ENCODE assay signal across 8 mouse cellular contexts in genomic region chr5:38159634-38160413, GRCm38 (mm10). TPM values are rescaled to one million over a fixed set of nuclear protein-coding genes. Genes with fewer than 3 reads are reported as not detected.
DNase-seq lines count a peak whose midpoint lies in the region; ATAC-seq and TF ChIP-seq lines count a peak whose summit lies in the region.

Gene Nsg1, minus strand, starts transcription at chr5:38159907.

- H3K4me1 ChIP-seq in kidney, embryonic 14.5 days (ENCODE audit: control insufficient read depth, insufficient read depth, low read length), result peaks cover 8% of the 10 kb centered on the region; the same call in 1 of the 2 replicates
- H3K4me1 ChIP-seq in hindbrain, postnatal 0 days (ENCODE audit: insufficient read depth, low read length), result peaks cover 17% of the 10 kb centered on the region
- peaks cover 28% of the 10 kb centered on the region for H3K4me1 ChIP-seq in midbrain, embryonic 10.5 days

- peak within 1 kb of the TSS; percentile 81 for H3K4me3 ChIP-seq in kidney, embryonic 14.5 days (ENCODE audit: low read length)
- H3K4me3 ChIP-seq in hindbrain, postnatal 0 days (ENCODE audit: low read length), result peak within 1 kb of the TSS; percentile 75
- peak within 1 kb of the TSS; percentile 85 for H3K4me3 ChIP-seq in midbrain, embryonic 10.5 days

- TF ChIP-seq CTCF in hindbrain, postnatal 0 days (IDR thresholded peaks at IDR 0.05; ENCODE audit: low read depth), result peak; percentile 17; the same call in 1 of the 2 replicates

- H3K36me3 ChIP-seq in kidney, embryonic 14.5 days (ENCODE audit: control insufficient read depth, insufficient read depth, low read length), result peaks cover 16% of the 10 kb centered on the region; the same call in 1 of the 2 replicates
- peaks cover 17% of the 10 kb centered on the region for H3K36me3 ChIP-seq in hindbrain, postnatal 0 days (ENCODE audit: insufficient read depth, low read length)
- peaks cover 29% of the 10 kb centered on the region for H3K36me3 ChIP-seq in midbrain, embryonic 10.5 days

- H3K4me2 ChIP-seq in kidney, embryonic 14.5 days (replicated peaks; ENCODE audit: low read depth, low read length), result peak within 1 kb of the TSS; percentile 94
- peak within 1 kb of the TSS; percentile 85 for H3K4me2 ChIP-seq in hindbrain, postnatal 0 days (ENCODE audit: low read depth, low read length)

- WGBS in kidney, embryonic 14.5 days, result 8% methylated on average over 35 of the region's 35 CpGs
- WGBS in hindbrain, postnatal 0 days, result 9% methylated on average over 34 of the region's 35 CpGs
- WGBS in midbrain, embryonic 10.5 days, result 7% methylated on average over 35 of the region's 35 CpGs

- peak within 1 kb of the TSS; percentile 85 for H3K9ac ChIP-seq in kidney, embryonic 14.5 days (ENCODE audit: low read depth, low read length)
- H3K9ac ChIP-seq in hindbrain, postnatal 0 days (replicated peaks; ENCODE audit: low read length), result peak within 1 kb of the TSS; percentile 97

- peaks cover 10% of the 10 kb centered on the region for H3K27me3 ChIP-seq in kidney, embryonic 14.5 days (ENCODE audit: control insufficient read depth, insufficient read depth, low read length)
- H3K27me3 ChIP-seq in hindbrain, postnatal 0 days (ENCODE audit: insufficient read depth, low read length), result no peaks in the 10 kb centered on the region
- peaks cover 57% of the 10 kb centered on the region for H3K27me3 ChIP-seq in midbrain, embryonic 10.5 days (ENCODE audit: low read depth, poor library complexity, severe bottlenecking)

- no peaks in the 10 kb centered on the region for H3K9me3 ChIP-seq in kidney, embryonic 14.5 days (ENCODE audit: control insufficient read depth, low read length)
- no peaks in the 10 kb centered on the region for H3K9me3 ChIP-seq in hindbrain, postnatal 0 days (ENCODE audit: low read length)
- no peaks in the 10 kb centered on the region for H3K9me3 ChIP-seq in midbrain, embryonic 10.5 days (replicated peaks)

- peak; percentile 40 for ATAC-seq in kidney, embryonic 14.5 days (ENCODE audit: low FRiP score, low TSS enrichment)
- peak; percentile 39 for ATAC-seq in hindbrain, postnatal 0 days

- no peak for DNase-seq in kidney, adult 18-20 months
- DNase-seq in ZHBTc4 (ENCODE audit: low read depth, low spot score), result peak; percentile 21
- DNase-seq in embryo, embryonic 11 days, result peak; percentile 39
- peak; percentile 49 for DNase-seq in hindbrain, postnatal 0 days (ENCODE audit: low spot score)
- peak; percentile 41 for DNase-seq in midbrain, embryonic 10.5 days (ENCODE audit: low spot score)
- no peak for DNase-seq in urinary bladder, adult 18-20 months (ENCODE audit: low spot score in 2 of 2)
- DNase-seq in right cerebral cortex, postnatal 4 days, result no peak

- peak within 1 kb of the TSS; percentile 24; the same call in 1 of the 2 replicates for H3K27ac ChIP-seq in kidney, embryonic 14.5 days (ENCODE audit: low read depth, low read length)
- peak within 1 kb of the TSS; percentile 97 for H3K27ac ChIP-seq in hindbrain, postnatal 0 days
- peak within 1 kb of the TSS; percentile 94 for H3K27ac ChIP-seq in midbrain, embryonic 10.5 days (replicated peaks)

RNA-seq across cellular contexts. Expression of gene Nsg1, which starts in this region (rescaled TPM):
- 22.3 and 38.0 TPM in 2 replicates for polyA plus RNA-seq in kidney, embryonic 14.5 days (2014; fragmentation: Nextera tagmentation; extraction: Ambion mirVana)
- total RNA-seq in hindbrain, postnatal 0 days (2014; rRNA removed), result 1,011 and 1,051 TPM in 2 replicates
- polyA plus RNA-seq in hindbrain, postnatal 0 days (2015; fragmentation: Nextera tagmentation; extraction: Ambion mirVana), result 1,463 and 1,578 TPM in 2 replicates
- 115 and 187 TPM in 2 replicates for polyA plus RNA-seq in midbrain, embryonic 10.5 days (2016; fragmentation: Nextera tagmentation; extraction: Ambion mirVana)

Comparison
In these comparisons a context has a peak if more than half of its experiments do, and no peak if none do; other contexts are left out.
1. H3K27ac ChIP-seq: peak in every context shown above with its lines; median percentile 97 in hindbrain, postnatal 0 days; 94 in midbrain, embryonic 10.5 days; 24 in kidney, embryonic 14.5 days.
2. DNase-seq: peak in ZHBTc4 (single experiment), embryo, embryonic 11 days (single experiment), hindbrain, postnatal 0 days (single experiment) and midbrain, embryonic 10.5 days (single experiment); none in kidney, adult 18-20 months (single experiment), urinary bladder, adult 18-20 months (0 of 2) and right cerebral cortex, postnatal 4 days (single experiment).
3. Peak in every context shown above with its lines, with median percentiles within 50 percentile points of each other: H3K4me3 ChIP-seq.